Mouse (Mus musculus) midbrain, postnatal 0 days (tissue): ENCODE data around the gene Fcer1g. TPM values are rescaled to one million over a fixed set of nuclear protein-coding genes. Genes with fewer than 3 reads are reported as not detected.

ENCODE experiments used
- ATAC-seq: fragments of 200-750 bp; cut with Nextera tagmentation; 2 replicates; pipeline ENCODE4 v1.8.0; 2017; ENCODE audit warnings: moderate number of reproducible peaks, mild to moderate bottlenecking, moderate TSS enrichment, moderate library complexity; ENCODE audit not compliant: low FRiP score
- DNase-seq: peaks from one replicate; pipeline ENCODE4 v3.0.0-alpha.2; 2015; ENCODE audit warnings: low spot score
- H3K27ac ChIP-seq: fragments of 300-500 bp; sonication (generic); 2 replicates; pipeline ENCODE4 v1.5.1; 2014; ENCODE audit warnings: low read depth, mild to moderate bottlenecking, low read length, mixed read lengths
- H3K27me3 ChIP-seq: fragments of 300-500 bp; sonication (generic); 2 replicates; pipeline ENCODE4 v1.6.1; 2014; ENCODE audit warnings: low read length, control low read depth, mixed read lengths; ENCODE audit not compliant: insufficient read depth
- H3K36me3 ChIP-seq: fragments of 300-500 bp; sonication (generic); 2 replicates; pipeline ENCODE4 v1.6.1; 2014; ENCODE audit warnings: low read length, control low read depth, mixed read lengths; ENCODE audit not compliant: insufficient read depth
- H3K4me1 ChIP-seq: fragments of 300-500 bp; sonication (generic); 2 replicates; pipeline ENCODE4 v1.6.1; 2014; ENCODE audit warnings: mild to moderate bottlenecking, control low read depth, antibody characterized with exemption, low read length, mixed read lengths; ENCODE audit not compliant: insufficient read depth
- H3K4me2 ChIP-seq: fragments of 300-500 bp; sonication (generic); 2 replicates; pipeline ENCODE4 v1.6.1; 2014; ENCODE audit warnings: low read depth, mild to moderate bottlenecking, low read length, mixed read lengths; ENCODE audit not compliant: poor library complexity, severe bottlenecking
- H3K4me3 ChIP-seq: fragments of 300-500 bp; sonication (generic); 2 replicates; pipeline ENCODE4 v1.5.1; 2014; ENCODE audit warnings: low read depth, mild to moderate bottlenecking, low read length, moderate library complexity
- H3K9ac ChIP-seq: fragments of 300-500 bp; sonication (generic); replicated peaks from 2 replicates; pipeline ENCODE4 v1.6.1; 2014; ENCODE audit warnings: mild to moderate bottlenecking, low read length, moderate library complexity, mixed read lengths; ENCODE audit not compliant: poor library complexity, severe bottlenecking
- H3K9me3 ChIP-seq: fragments of 300-500 bp; sonication (generic); 2 replicates; pipeline ENCODE4 v1.6.1; 2016; ENCODE audit warnings: low read length, control low read depth
- CTCF ChIP-seq: IDR thresholded peaks from 2 replicates; pipeline ENCODE4 v1.5.1; 2016; ENCODE audit warnings: antibody characterized with exemption, mild to moderate bottlenecking
- WGBS: fragments of 180-500 bp; shearing (Covaris S2); extraction: QIAGEN DNeasy Blood & Tissue Kit; methylation state at CpG from one replicate; pipeline ENCODE4 v1.1.7; 2014; 5-methylcytosine and 5-hydroxymethylcytosine counted together
- polyA plus RNA-seq: library from polyadenylated mRNA; unstranded; fragments of >200 nt; fragmentation: Nextera tagmentation; extraction: Ambion mirVana; gene quantifications from 2 replicates; pipeline ENCODE4 v1.2.1, GENCODE M21; 2015
- total RNA-seq: library from RNA; depleted of rRNA; stranded (reverse); fragments of >200 nt; gene quantifications from 2 replicates; pipeline ENCODE4 v1.2.3, GENCODE M21; 2014

Fcer1g gene
- total and polyA plus RNA-seq, 2 experiments from 2014 or later, result 21.3 to 31.1 TPM

GRCm38 (mm10) chr1:171221281-171222193 is 12.6 kb downstream of the Fcer1g start:
- 5% methylated on average over 22 of the region's 22 CpGs for WGBS
- no peak for DNase-seq
- Histone ChIP-seq H3K4me3 (peak overlapping the region; percentile 60), H3K27ac (peak overlapping the region; percentile 32; the same call in 1 of the 2 replicates), H3K9me3 (no peaks in the 10 kb centered on the region), H3K36me3 (peaks cover 26% of the 10 kb centered on the region; the same call in 1 of the 2 replicates), H3K4me2 (peak overlapping the region; percentile 71), H3K27me3 (no peaks in the 10 kb centered on the region), H3K4me1 (peaks cover 6% of the 10 kb centered on the region), H3K9ac (peak overlapping the region; percentile 50)
- no peak for TF ChIP-seq CTCF
- peak; percentile 0; the same call in 1 of the 2 replicates for ATAC-seq

- peak overlapping the region; percentile 32; the same call in 1 of the 2 replicates for H3K27ac ChIP-seq
Measured at GRCm38 (mm10) chr1:171220871-171221270, 13.3 kb downstream of the Fcer1g start.

DNA sequence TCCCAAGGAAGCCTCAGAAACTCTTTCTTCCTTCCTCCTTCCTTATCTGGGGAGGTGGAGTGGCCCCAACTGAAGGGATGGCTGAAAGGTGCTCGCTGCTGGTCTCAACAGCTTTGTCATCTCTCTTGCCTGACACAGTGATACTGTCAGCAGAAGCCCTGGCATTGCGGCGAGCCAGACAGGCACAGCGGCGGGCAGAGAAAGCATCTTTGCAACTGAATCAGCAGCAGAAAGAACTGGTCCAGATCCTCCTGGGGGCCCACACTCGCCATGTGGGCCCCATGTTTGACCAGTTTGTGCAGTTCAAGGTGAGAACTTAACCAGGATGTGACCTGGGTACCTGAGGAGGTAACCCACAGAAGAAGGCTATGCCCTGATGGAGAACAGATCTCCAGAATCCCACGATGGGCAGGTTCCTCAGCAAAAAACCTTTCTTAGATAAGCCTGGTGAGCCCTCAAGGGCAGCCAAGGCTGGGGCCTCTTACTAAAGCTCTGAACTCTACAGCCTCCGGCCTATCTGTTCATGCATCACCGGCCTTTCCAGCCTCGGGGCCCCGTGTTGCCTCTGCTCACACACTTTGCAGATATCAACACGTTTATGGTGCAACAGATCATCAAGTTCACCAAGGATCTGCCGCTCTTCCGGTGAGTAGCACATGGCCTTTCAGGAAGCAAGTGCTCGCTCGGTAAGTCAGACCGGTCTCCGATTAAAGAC is 17.8 kb downstream of the Fcer1g start:
- peaks cover 5% of the 10 kb centered on the region for H3K4me1 ChIP-seq
- no peaks in the 10 kb centered on the region for H3K9me3 ChIP-seq
- no peak overlapping the region for H3K4me3 ChIP-seq
- WGBS, result 90% methylated on average over 18 of the region's 18 CpGs
- H3K9ac ChIP-seq, result no peak overlapping the region
- H3K36me3 ChIP-seq, result peaks cover 26% of the 10 kb centered on the region; the same call in 1 of the 2 replicates
- no peak overlapping the region for H3K27ac ChIP-seq
- H3K27me3 ChIP-seq, result no peaks in the 10 kb centered on the region
- H3K4me2 ChIP-seq, result no peak overlapping the region
- DNase-seq (no peak), ATAC-seq (no peak)
- no peak for TF ChIP-seq CTCF

More at GRCm38 (mm10) chr1:171220871-171221270, 13.3 kb downstream of the Fcer1g start:
- peak; percentile 90 for DNase-seq
- peak overlapping the region; percentile 50; the same call in 1 of the 2 replicates for H3K9ac ChIP-seq
- H3K4me1 ChIP-seq, result peaks cover 6% of the 10 kb centered on the region
- peak; percentile 24; the same call in 1 of the 2 replicates for ATAC-seq
- peak; percentile 95 for TF ChIP-seq CTCF
- H3K4me3 ChIP-seq, result peak overlapping the region; percentile 60
- H3K27me3 ChIP-seq, result no peaks in the 10 kb centered on the region
- 8% methylated on average over 10 of the region's 10 CpGs for WGBS
- no peaks in the 10 kb centered on the region for H3K9me3 ChIP-seq
- H3K4me2 ChIP-seq, result peak overlapping the region; percentile 71
- H3K36me3 ChIP-seq, result peaks cover 26% of the 10 kb centered on the region; the same call in 1 of the 2 replicates

DNA sequence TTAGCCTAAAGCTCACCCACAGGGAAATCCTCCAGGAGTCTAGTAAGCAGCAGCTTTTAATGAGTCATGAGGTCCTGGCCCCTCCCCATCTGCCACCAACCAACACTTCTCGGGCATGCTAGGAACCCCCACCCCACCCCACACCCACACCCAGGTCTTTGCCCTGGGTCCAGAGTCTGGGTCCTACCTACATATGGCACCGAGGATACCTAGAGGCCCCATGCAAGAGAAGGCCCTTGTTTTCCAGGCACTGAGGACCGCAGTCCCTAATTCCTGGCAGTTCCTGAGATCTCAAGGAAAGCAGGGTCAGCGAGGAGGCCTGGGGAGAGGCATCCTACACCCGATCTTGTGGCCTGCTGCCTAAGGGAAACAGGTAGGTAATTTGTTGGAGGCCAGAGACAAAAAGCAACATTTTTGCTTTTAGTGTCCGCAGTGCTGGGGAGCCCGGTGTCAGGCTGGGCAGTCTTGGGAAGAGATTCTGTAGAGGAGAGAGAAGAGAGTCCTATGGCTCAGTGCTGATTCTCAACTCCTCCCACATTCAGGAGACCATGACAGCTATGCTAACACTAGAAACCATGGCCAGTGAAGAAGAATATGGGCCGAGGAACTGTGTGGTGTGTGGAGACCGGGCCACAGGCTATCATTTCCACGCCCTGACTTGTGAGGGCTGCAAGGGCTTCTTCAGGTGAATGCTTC is 20.2 kb downstream of the Fcer1g start, which contains the start of gene Nr1i3:
Gene Nr1i3 (plus strand): TSS at position 170 of the 696 bp plus-strand sequence.
- H3K27ac ChIP-seq, result no peak within 1 kb of the TSS
- H3K9ac ChIP-seq, result no peak within 1 kb of the TSS
- H3K4me3 ChIP-seq, result no peak within 1 kb of the TSS
- no peak for TF ChIP-seq CTCF
- H3K27me3 ChIP-seq, result no peaks in the 10 kb centered on the region
- ATAC-seq, result no peak
- 66% methylated on average over 10 of the region's 10 CpGs for WGBS
- H3K4me1 ChIP-seq, result no peaks in the 10 kb centered on the region
- H3K36me3 ChIP-seq, result peaks cover 13% of the 10 kb centered on the region; the same call in 1 of the 2 replicates
- DNase-seq, result no peak
- H3K4me2 ChIP-seq, result no peak within 1 kb of the TSS
- H3K9me3 ChIP-seq, result no peaks in the 10 kb centered on the region

- no peak for DNase-seq
- no peaks in the 10 kb centered on the region for H3K27me3 ChIP-seq
- H3K9me3 ChIP-seq, result no peaks in the 10 kb centered on the region
- ATAC-seq, result no peak
- H3K27ac ChIP-seq, result no peak overlapping the region
- 39% methylated on average over 3 of the region's 3 CpGs for WGBS
- H3K4me3 ChIP-seq, result no peak overlapping the region
- no peaks in the 10 kb centered on the region for H3K4me1 ChIP-seq
- no peak for TF ChIP-seq CTCF
- no peak overlapping the region for H3K4me2 ChIP-seq
- no peak overlapping the region for H3K9ac ChIP-seq
- H3K36me3 ChIP-seq, result peaks cover 4% of the 10 kb centered on the region; the same call in 1 of the 2 replicates
Measured at GRCm38 (mm10) chr1:171212854-171213253, 21.3 kb downstream of the Fcer1g start.
